Mouse (Mus musculus) C2C12 (cell line): Measurements from ENCODE around the gene Glb1.

Source experiments
- CEBPB ChIP-seq: IDR thresholded peaks from one replicate; pipeline ENCODE4 v1.6.1; 2011; ENCODE audit warnings: low read depth, mild to moderate bottlenecking, control low read depth, moderate library complexity
- CTCF ChIP-seq: IDR thresholded peaks from one replicate; pipeline ENCODE4 v1.5.1; 2011; ENCODE audit not compliant: control insufficient read depth, insufficient read depth, insufficient read length
- MAX ChIP-seq: IDR thresholded peaks from one replicate; pipeline ENCODE4 v1.6.1; 2011; ENCODE audit warnings: mild to moderate bottlenecking, control low read depth
- MYOD1 ChIP-seq: IDR thresholded peaks from one replicate; pipeline ENCODE4 v1.6.1; 2011; ENCODE audit warnings: low read depth; ENCODE audit not compliant: control insufficient read depth, insufficient read length
- USF1 ChIP-seq: IDR thresholded peaks from one replicate; pipeline ENCODE4 v1.6.1; 2011; ENCODE audit warnings: low read depth, mild to moderate bottlenecking, control low read depth, moderate library complexity

GRCm38 (mm10) chr9:114428103-114428834 is 27.4 kb downstream of the Glb1 start:
- TF ChIP-seq CTCF = no peak
- no peak for TF ChIP-seq USF1
- TF ChIP-seq CEBPB = no peak
- TF ChIP-seq MAX = no peak
- no peak for TF ChIP-seq MYOD1
